Mouse (Mus musculus) heart, postnatal 0 days (tissue): ENCODE measurements around the gene Mpeg1.

ENCODE experiments used
- CTCF ChIP-seq: IDR thresholded peaks from 2 replicates; pipeline ENCODE4 v1.5.1; 2016; ENCODE audit warnings: antibody characterized with exemption, control low read depth, low read depth
- EP300 ChIP-seq: IDR thresholded peaks from 2 replicates; pipeline ENCODE4 v1.6.1; 2016; ENCODE audit warnings: antibody characterized with exemption, low read depth

DNA sequence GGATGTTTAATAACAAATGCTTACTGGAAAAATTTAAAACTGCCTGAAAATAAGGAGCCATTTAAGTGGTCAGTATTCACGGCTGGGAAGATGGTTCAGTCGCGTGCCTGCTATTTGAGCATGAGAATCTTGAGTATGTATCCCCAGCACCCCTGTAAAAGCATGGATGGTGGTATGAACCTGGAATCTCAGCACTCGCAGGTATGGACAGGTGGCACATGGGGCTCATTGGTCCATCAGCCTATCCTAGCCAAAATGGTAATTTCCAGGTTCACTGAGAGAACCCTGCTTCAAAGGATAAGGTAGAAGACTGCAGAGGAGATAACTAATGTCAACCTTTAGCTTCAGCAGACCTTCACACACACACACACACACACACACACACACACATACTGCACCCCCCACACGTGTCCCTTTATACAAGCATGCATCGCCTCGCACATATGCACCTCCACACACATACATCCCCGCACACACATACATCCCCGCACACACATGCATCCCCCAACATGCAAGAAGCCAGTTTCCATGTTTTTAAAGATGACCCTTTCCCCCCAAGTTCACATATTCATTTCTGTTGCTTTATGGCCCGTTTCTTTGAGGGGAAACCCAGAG is 5.1 kb downstream of the Mpeg1 start:
- TF ChIP-seq EP300 (no peak), CTCF (no peak)
